Mouse (Mus musculus): ENCODE results near the gene Irf2bp2.

DNA sequence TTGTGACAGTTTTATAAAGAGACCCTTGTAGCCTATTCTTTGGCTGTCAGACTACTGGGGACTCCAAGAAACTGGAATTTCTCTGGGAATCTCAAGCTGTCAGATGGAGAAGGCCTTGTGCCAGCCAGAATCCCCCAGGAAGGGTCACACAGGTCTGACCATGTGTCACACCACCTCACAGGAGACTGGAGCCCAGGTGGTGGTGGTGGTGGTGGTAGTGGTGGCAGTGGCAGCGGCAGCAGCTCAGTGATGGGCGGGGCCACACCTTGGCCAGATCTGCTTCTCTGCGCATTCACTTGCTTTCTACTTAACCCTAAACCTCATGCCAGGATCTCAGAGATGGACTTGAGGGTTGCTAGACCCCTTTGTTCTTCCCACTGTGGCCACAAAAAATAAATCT is 19.0 kb upstream of the Irf2bp2 start:
- no peak for TF ChIP-seq CTCF (IDR thresholded peaks at IDR 0.05; ENCODE audit: extremely low read depth, insufficient read length, insufficient replicate concordance, low read depth, low read length)
- TF ChIP-seq POLR2A (IDR thresholded peaks at IDR 0.05; ENCODE audit: low read depth, low read length): no peak
